Mouse (Mus musculus): ENCODE results near the gene Sypl.

Sypl gene

GRCm38 (mm10) chr12:33005858-33006257 is 52.2 kb downstream of the Sypl start:
- DNase-seq (ENCODE audit: low spot score): no peak

DNA sequence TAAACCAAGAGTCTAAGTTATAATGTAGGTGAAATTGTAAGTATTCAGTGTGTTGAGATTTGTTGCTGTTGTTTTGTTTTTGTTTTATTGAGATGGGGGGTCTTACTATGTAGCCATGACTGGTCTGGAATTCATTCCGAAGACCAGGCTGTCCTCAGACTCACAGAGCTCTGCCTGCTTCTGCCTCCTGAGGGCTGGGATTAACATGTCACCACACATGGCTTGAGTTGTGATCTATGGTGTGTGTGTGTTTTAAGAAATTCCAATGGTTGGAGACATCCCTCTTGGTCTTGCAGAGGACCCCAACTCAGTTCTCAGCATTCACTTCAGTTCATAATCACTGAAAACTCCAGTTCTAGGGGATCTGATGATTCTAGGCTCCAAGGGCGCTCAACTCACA is 53.5 kb downstream of the Sypl start:
- no peak for DNase-seq (ENCODE audit: low spot score)

DNA sequence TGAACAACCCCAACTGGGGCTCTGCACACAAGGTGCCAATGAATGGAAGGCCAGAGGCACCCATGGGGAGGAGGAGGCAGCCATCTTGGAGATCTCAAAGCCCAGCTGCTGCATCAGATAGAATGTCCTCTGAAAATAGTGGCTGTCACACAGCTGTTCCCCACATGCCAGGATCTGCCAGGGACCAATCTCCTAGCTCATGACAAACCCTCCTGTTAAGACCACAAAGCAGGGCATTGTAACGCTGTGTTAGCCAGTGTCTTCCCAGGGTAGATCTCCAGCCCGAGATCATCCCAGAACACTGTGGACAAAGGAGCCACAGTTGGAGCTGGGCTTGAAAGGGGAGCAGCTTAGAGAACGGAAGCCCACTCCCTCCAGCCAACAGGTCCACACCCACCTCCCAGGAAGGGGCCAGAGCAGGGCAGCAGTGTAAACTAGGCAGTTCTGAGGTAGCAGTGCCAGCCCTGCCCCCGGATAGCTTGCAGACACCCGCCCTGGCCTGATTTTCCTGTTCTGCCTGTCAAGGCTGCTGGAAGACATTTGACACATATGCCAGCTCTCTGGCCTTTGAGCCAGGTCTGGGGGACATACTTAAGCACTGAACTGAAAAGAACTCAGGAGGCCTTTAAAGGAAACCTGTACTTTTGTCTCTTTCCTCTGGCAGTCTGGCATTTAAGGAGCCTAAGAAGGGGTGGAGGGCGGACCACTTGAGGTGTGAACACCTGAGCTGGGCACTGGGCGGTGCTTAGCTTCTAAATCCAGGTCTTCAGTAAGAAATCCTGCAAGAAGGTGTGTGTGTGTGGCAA is 54.8 kb downstream of the Sypl start:
- DNase-seq (ENCODE audit: low spot score): no peak

GRCm38 (mm10) chr12:33009206-33009966 is 55.7 kb downstream of the Sypl start:
- no peak for DNase-seq (ENCODE audit: low spot score)

DNA sequence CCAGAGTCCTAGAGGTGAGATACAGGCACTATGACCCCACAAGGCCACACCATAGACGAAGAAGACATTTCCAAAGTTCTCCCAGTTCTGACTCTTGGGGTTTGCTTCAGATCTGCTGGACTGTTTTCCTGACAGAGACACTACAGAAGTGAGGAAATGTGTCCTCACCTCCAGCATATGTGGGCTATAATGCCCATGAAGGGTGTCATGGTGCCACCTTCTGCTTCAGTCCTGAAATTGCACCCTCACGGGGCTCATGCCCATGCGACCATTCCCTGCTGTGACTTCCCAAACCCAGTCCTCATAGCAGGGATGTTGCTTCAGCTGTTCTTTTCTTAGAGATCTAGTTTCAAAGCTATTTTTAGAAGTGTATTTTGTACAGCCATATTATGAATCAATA is 56.3 kb downstream of the Sypl start:
- peak; percentile 38 for DNase-seq (ENCODE audit: low spot score)

DNA sequence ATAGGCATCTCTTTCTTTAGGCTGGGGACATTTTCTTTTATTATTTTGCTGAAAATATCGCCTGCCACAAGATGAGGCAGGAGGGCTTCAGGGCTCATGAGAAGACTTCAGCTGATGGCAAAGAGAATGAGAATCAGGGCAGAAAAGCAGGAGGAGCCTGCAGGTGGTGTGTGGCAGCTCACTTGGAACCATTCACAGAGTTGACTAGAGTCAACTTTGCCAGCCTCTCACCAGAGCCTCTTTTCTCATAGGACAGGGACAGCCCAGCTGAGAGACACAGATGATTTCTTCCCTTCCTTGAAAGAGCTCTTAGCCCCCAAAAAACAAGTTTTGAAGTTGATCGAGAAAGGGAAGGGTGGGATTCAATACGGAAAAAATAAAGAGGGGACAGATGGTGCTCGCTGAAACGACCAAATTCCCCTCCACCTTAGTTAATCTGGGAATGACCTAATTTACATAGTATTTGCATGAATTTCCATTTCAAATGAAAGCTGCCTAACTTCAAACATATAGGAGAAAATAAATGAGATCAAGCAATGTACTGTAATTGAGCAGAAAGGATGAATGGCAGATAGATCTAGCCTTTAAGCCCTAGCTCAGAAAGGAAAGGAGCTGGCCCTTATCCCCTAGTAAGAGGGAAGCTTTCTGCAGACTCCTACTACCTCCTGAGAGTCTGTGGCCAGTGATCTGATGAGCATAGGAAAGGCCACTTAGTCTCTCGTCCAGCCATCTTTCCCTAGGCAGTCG is 60.5 kb downstream of the Sypl start:
- DNase-seq (ENCODE audit: low spot score): no peak

- no peak for DNase-seq (ENCODE audit: low spot score)
Measured at GRCm38 (mm10) chr12:33015103-33015502, 61.4 kb downstream of the Sypl start.

- DNase-seq (ENCODE audit: low spot score): no peak
Measured at GRCm38 (mm10) chr12:33016824-33017705, 63.4 kb downstream of the Sypl start.

DNA sequence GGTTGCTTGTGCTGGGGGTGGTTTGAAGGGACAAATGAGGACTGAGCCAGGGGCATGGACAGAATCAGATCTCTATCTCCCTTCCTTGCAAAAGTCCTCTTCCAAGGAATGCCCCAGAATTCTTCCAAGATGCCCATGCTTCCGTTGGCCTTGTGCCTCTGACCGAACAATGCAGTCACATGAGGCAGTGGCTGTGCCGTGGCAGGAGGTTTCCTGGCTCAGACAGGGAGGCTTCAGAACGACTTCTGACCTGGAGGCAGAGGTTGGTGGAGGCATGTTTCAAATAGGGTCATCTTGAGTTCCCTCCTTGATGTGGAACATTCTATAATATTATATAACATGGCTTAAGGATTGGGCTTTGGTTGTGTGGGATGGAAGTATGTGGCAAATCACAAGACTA is 64.9 kb downstream of the Sypl start:
- DNase-seq (ENCODE audit: low spot score): no peak

DNA sequence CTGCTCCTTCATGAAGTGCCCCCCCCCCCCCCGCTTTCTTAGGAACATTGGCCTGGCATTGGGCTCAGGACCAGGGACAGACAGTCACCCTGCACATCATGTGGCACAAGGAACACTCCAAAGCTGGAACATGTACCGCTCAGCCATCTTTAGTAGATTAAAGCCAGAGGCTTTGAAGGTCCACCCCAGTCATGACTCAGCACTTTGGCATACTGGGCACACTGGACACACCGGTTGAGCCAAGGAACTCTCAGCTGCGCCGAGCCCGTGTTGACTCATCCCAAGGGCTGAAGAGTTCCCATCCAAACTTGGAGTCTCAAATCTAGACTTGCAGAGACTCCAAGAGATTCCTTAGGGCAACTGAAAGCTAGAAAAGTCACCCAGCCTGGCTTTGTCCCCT is 66.3 kb downstream of the Sypl start:
- no peak for DNase-seq (ENCODE audit: low spot score)

GRCm38 (mm10) chr12:33021140-33021539 is 67.4 kb downstream of the Sypl start:
- no peak for DNase-seq (ENCODE audit: low spot score)

DNA sequence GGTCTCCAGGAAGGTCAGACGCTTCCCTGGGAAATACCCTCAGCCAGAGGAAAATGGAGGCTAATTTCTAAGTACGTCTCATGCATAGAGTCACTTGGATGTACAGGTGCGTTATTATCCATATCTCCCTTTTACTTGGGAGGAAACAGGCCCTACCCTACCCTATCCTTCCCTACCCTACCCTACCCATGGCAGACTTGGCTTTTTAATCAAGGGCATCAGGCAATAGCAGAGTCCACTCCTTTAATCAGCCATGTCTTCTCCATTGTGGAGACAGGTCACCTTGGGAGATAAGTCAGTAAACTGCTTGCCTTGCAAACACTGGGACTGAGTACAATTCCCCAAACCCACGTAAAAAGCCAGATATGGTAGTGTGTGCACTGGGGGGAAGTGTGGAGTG is 68.1 kb downstream of the Sypl start:
- DNase-seq (ENCODE audit: low spot score): no peak

DNA sequence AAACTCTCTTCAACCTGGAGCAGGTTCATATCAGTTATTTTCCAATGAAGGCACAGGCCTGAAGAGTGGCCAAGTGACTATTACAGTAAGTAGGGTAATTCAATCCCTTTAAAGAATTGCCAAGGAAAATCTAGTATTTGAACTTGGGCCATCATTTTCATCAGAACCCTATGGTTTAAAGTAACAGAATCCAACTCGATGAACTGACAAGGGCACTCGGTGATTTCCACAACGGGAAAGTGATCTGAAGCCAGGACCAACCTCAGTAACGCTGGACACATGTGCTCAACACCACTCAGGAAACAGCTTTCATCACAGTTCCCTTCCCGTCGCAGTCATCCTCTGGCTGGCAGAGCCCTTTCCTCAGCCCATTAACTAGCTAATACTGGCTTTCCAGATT is 70.8 kb downstream of the Sypl start:
- no peak for DNase-seq (ENCODE audit: low spot score)

DNA sequence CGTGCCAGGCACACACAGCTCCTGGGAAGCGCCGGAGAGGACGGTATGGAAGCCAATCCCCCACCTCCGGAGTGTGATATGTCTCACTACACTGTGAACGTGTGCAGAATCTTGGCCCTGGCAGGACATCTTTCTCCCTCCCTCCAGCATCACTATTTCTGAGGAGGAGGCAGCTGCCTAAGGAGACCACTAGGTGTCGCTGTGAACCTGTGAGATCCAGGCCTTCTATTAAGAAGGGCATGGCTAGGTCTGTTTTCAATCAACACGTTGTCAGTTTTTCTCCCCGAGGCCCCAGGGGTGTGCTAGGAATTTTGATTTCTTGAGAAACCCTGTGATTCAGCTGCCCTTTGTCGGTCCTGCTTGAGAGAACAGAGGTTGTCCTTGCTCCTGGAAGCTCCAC is 73.4 kb downstream of the Sypl start:
- peak; percentile 85 for DNase-seq (ENCODE audit: low spot score)

DNA sequence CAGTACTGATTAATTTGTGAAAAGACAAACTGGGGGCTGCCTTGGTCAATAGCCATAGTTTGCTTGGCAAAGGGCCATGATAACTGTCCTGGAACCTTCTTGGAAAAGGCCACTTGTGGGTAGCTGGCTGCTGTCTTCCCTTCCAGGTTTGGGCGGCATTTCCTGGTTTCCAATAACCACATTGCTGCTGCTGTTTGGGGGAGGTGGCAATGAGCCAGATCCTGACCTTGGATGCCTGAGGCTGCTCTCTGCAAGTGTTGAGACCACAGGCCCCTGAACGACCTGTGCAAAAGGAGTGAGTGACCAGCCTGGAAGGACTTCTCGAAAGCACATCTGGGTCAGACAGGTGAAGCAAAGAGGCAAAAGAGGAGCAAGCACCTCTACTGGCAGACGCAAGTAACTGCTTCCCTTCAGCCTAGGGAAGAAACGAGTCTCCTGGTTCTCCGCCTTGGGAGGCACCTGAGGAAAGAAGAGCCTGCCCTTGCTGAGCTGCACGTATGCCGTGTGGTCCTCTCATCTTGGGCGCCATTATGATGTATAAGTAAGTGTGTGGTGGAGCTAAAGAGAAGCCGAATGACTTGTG is 74.5 kb downstream of the Sypl start:
- DNase-seq (ENCODE audit: low spot score): no peak

DNA sequence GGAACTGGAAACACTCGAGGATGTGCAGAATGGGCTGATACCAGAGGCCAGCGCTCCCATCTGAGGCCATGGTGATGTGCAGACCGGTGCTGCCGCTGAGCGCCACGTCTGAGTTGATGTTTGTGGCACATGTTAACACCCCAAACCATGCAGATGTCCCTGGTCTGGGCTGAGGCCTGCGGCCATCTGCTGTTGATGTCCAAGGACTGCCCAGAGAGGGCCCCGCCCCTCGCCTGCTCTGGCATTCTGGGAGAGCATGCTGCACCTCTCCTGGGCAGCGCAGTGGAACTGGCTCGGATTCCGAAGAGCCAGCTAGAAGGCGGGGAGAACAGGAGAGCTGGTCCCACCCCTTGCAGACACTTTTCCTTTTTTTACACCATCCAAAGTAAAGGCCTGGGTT is 75.0 kb downstream of the Sypl start:
- DNase-seq (ENCODE audit: low spot score): no peak
